Mouse (Mus musculus): ENCODE measurements around the gene B4galt3. TPM values are rescaled to one million over a fixed set of nuclear protein-coding genes. Genes with fewer than 3 reads are reported as not detected.

B4galt3 gene
- polyA plus RNA-seq, 1 experiment = 72.0 TPM

- no peak for DNase-seq
- 76% methylated on average over 5 of the region's 5 CpGs for WGBS
- Histone ChIP-seq H3K4me3 (replicated peaks; ENCODE audit: extremely low read depth, low read depth, low read length) (no peak overlapping the region), H3K4me1 (ENCODE audit: control insufficient read depth, insufficient read depth, low read length) (peaks cover 9% of the 10 kb centered on the region)
- no peak for TF ChIP-seq POLR2A (IDR thresholded peaks at IDR 0.05; ENCODE audit: borderline replicate concordance, extremely low read depth, low read depth, low read length)
- TF ChIP-seq CTCF (IDR thresholded peaks at IDR 0.05; ENCODE audit: insufficient read depth, low read length) = no peak
Observed at GRCm38 (mm10) chr1:171279721-171280120, 9.6 kb downstream of the B4galt3 start.

DNA sequence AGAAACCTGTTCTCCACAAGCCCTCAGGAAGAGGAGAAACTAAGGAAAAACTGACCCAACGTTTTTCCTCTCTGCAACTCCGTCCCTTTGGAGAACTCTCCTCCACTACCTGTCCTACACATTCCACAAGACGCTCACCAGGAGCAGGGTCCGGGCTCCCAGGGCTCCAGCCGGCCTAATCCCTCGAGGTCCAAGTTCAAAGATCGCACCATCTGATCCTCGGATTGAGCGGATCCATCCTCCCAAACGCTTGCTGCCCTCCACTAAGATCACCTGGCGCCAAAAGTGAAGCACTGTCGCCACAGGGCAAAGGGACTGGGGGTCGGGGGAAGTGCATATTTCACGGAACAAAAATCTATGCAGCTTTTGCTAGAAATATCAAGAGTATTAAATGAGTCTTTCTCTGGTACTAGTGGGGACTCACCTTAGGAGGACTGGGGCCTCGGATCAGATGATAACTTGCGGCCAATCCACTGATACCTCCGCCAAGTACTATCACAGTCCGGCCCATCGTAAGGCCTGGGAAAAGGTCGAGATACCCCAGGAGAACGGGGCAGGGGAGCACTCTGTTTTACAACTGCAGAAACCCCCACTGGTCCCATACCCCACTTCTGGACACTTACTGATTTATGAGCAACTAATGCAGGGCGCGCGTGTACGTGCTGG is 10.3 kb downstream of the B4galt3 start:
- DNase-seq = no peak
- WGBS = 2% methylated on average over 25 of the region's 25 CpGs
- TF ChIP-seq CTCF (IDR thresholded peaks at IDR 0.05; ENCODE audit: insufficient read depth, low read length) (no peak), POLR2A (IDR thresholded peaks at IDR 0.05; ENCODE audit: borderline replicate concordance, extremely low read depth, low read depth, low read length) (no peak)
- H3K4me1 ChIP-seq (ENCODE audit: control insufficient read depth, insufficient read depth, low read length) = peaks cover 9% of the 10 kb centered on the region
- H3K4me3 ChIP-seq (replicated peaks; ENCODE audit: extremely low read depth, low read depth, low read length) = peak overlapping the region; percentile 91

DNA sequence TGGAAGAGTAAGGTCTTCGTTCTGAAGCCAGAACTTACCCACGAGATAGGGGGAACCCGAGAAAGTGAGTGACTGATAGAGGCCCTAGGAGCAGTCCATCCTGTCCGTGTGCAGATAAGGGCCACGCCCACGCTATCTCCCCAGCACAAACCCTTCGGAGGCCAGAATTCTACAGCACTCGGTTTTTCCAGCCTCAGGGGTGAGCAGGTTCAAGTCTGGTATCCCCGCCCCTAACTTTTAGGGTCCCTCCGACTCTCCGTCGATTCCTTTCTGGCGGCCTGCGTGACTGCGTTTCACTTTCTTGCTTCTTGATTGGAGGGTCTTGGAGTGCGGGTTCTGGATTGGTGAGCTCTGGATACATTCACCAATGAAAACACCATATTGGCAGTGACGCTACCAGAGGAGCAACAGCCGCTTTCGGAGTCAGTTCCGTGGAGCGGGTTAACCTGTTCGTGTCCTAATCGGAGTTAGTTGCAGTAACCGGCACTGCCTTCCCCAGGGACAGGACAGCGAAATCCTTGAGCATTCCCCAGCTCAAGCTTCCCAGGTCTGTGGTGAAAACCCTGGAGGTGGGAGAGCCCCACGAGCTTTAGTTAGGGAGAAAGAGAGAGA is 10.9 kb downstream of the B4galt3 start, which contains the start of gene Ppox:
TSS of gene Ppox (minus strand) at position 271 of the 612 bp plus-strand sequence.
- H3K4me1 ChIP-seq (ENCODE audit: control insufficient read depth, insufficient read depth, low read length) = peaks cover 9% of the 10 kb centered on the region
- peak within 1 kb of the TSS; percentile 91 for H3K4me3 ChIP-seq (replicated peaks; ENCODE audit: extremely low read depth, low read depth, low read length)
- WGBS = under 1% methylated on average over 26 of the region's 26 CpGs
- TF ChIP-seq CTCF (IDR thresholded peaks at IDR 0.05; ENCODE audit: insufficient read depth, low read length) (no peak), POLR2A (IDR thresholded peaks at IDR 0.05; ENCODE audit: borderline replicate concordance, extremely low read depth, low read depth, low read length) (peak; percentile 34; the same call in 1 of the 2 replicates)
- DNase-seq = peak; percentile 90

DNA sequence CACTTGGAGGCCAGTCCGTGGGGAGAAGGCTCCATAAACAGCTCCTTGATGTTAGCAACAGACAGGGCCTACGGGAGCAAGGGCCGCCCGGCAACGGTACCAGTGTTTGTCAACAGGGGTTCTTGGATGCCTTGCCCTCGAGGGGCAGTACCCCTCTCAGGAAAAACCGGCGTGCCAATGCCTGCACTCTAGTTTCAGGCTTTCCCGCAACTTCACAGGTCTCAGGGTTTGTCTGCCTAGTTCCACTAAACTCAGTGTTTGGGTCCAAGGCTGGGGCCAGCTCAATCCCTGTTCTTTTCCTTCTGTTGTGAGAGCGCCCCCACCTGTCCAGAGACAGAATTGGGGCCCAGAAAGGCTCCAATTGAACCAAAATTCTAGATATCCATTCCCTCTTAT is 11.4 kb downstream of the B4galt3 start:
- Histone ChIP-seq H3K4me3 (replicated peaks; ENCODE audit: extremely low read depth, low read depth, low read length) (peak overlapping the region; percentile 76), H3K4me1 (ENCODE audit: control insufficient read depth, insufficient read depth, low read length) (peaks cover 9% of the 10 kb centered on the region)
- TF ChIP-seq POLR2A (IDR thresholded peaks at IDR 0.05; ENCODE audit: borderline replicate concordance, extremely low read depth, low read depth, low read length) (0 out of 2 replicates have a peak, but pooled peaks have one; percentile 6), CTCF (IDR thresholded peaks at IDR 0.05; ENCODE audit: insufficient read depth, low read length) (peak; percentile 53)
- WGBS = 1% methylated on average over 10 of the region's 10 CpGs
- no peak for DNase-seq

DNA sequence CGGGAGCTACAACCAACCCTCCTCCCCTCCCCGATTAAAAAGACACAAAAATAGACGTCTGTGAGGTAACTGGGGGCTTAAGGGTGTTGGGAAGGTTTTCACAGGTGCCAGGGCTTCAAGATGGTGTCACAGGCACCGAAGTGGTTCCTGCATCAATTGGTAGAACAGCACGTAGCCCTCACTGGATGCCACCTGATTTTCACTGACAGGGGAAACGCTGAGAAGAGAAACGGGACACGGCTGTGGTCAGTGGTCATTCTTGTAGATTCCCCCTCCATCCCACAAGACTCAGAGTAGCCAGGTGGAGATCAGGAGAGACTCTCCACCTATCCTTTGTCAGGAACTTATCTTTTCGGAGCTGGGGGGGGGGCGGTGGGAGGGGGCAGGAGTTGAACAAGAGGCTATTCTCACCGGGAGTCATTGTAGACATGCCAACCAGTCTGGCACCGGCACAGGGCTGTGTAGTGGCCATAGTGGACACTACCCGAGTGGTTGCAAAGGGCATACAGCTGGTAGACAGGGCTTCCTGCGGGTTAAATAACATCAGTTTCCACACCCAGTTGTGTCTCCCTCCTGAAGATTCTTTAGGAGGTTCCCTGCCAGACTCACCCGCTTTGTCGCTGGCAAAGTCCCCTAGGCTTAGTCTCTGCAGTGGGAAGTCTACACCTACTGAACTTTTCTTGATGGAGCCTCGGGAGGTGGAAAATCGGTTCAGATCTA is 12.1 kb downstream of the B4galt3 start:
- TF ChIP-seq CTCF (IDR thresholded peaks at IDR 0.05; ENCODE audit: insufficient read depth, low read length) (no peak), POLR2A (IDR thresholded peaks at IDR 0.05; ENCODE audit: borderline replicate concordance, extremely low read depth, low read depth, low read length) (no peak)
- WGBS = 67% methylated on average over 18 of the region's 18 CpGs
- Histone ChIP-seq H3K4me3 (replicated peaks; ENCODE audit: extremely low read depth, low read depth, low read length) (no peak overlapping the region), H3K4me1 (ENCODE audit: control insufficient read depth, insufficient read depth, low read length) (peaks cover 9% of the 10 kb centered on the region)
- no peak for DNase-seq

DNA sequence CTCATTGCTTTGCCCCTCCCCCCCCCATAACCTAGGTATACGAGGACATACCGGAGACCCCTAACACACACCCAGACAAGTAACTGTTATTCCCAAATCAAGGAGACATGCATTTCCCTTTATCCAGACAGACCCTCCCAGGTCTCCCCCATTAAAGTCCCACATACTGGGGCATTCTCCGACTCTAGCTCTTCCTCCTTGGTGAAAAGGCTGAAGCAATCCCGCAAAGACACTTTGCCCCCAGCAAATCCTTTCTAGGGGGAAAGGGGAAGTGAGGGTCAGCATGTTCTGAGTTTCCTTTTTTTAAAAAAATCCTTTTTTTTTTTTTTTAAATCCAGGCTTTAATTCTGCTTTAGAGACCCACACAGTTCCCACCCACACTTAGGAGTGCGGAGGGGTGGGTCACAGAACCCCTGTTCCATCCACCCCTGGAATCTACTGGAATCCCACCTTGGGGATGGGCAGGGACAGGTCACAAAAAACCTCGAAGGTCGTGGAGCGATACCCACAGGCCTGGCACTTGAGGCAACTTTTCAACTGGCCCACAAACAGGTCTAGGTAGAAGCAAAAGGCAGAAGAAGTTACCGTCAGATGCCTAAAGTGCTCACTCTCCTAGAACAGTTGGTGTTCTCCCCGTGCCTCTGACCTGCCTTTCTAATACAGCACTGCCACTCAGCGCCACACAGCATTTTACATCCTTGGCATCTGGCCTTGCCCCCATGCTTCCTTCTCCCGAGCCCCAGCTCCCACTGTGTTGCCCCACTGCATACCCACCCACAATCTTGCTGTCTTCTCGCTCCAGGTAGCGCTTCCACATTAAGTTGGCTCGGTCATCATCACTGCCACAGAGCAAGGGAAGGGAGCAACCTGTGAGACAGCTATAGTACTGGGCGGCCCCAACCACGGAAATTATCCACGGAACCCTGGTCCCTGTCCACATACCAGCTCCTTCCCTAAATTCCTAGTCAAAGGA is 13.3 kb downstream of the B4galt3 start:
- Histone ChIP-seq H3K4me3 (replicated peaks; ENCODE audit: extremely low read depth, low read depth, low read length) (no peak overlapping the region), H3K4me1 (ENCODE audit: control insufficient read depth, insufficient read depth, low read length) (peaks cover 13% of the 10 kb centered on the region)
- WGBS = 88% methylated on average over 18 of the region's 18 CpGs
- TF ChIP-seq POLR2A (IDR thresholded peaks at IDR 0.05; ENCODE audit: borderline replicate concordance, extremely low read depth, low read depth, low read length) = no peak
- no peak for TF ChIP-seq CTCF (IDR thresholded peaks at IDR 0.05; ENCODE audit: insufficient read depth, low read length)
- DNase-seq = no peak

- H3K4me1 ChIP-seq (ENCODE audit: control insufficient read depth, insufficient read depth, low read length) = peaks cover 13% of the 10 kb centered on the region
- TF ChIP-seq CTCF (IDR thresholded peaks at IDR 0.05; ENCODE audit: insufficient read depth, low read length) = no peak
- DNase-seq = no peak
- no peak overlapping the region for H3K4me3 ChIP-seq (replicated peaks; ENCODE audit: extremely low read depth, low read depth, low read length)
- WGBS = 86% methylated on average over 15 of the region's 15 CpGs
Observed at GRCm38 (mm10) chr1:171284491-171284890, 14.4 kb downstream of the B4galt3 start.

- WGBS = 75% methylated on average over 20 of the region's 20 CpGs
- Histone ChIP-seq H3K4me3 (replicated peaks; ENCODE audit: extremely low read depth, low read depth, low read length) (no peak overlapping the region), H3K4me1 (ENCODE audit: control insufficient read depth, insufficient read depth, low read length) (peaks cover 9% of the 10 kb centered on the region)
- DNase-seq = no peak
- no peak for TF ChIP-seq POLR2A (IDR thresholded peaks at IDR 0.05; ENCODE audit: borderline replicate concordance, extremely low read depth, low read depth, low read length)
- no peak for TF ChIP-seq CTCF (IDR thresholded peaks at IDR 0.05; ENCODE audit: insufficient read depth, low read length)
Observed at GRCm38 (mm10) chr1:171285096-171285892, 15.2 kb downstream of the B4galt3 start.

Measured in lung, adult 2 months (tissue).